Comparison of ENCODE assay signal across 8 mouse cellular contexts in genomic region chr2:174851525-174852330, GRCm38 (mm10).
A peak's percentile ranks its signal among the peaks of the same experiment; 100 is the strongest.
DNase-seq lines count a peak whose midpoint lies in the region; ATAC-seq and TF ChIP-seq lines count a peak whose summit lies in the region.

No protein-coding gene starts in this region.

- no peak for TF ChIP-seq EP300 in liver, embryonic 14.5 days (IDR thresholded peaks at IDR 0.05; ENCODE audit: low read depth)

- peak overlapping the region; percentile 65 for H3K27ac ChIP-seq in embryonic facial prominence, embryonic 15.5 days (replicated peaks)
- H3K27ac ChIP-seq in heart, embryonic 16.5 days (ENCODE audit: low read length) = no peak overlapping the region
- H3K27ac ChIP-seq in liver, embryonic 14.5 days = no peak overlapping the region
- H3K27ac ChIP-seq in neural tube, embryonic 15.5 days (replicated peaks) = peak overlapping the region; percentile 68

- H3K36me3 ChIP-seq in embryonic facial prominence, embryonic 15.5 days = no peaks in the 10 kb centered on the region
- H3K36me3 ChIP-seq in heart, embryonic 16.5 days (ENCODE audit: control insufficient read depth, insufficient read depth) = no peaks in the 10 kb centered on the region
- H3K36me3 ChIP-seq in liver, embryonic 14.5 days (replicated peaks; ENCODE audit: control insufficient read depth, insufficient read depth, low read depth) = no peaks in the 10 kb centered on the region
- no peaks in the 10 kb centered on the region for H3K36me3 ChIP-seq in neural tube, embryonic 15.5 days

- H3K4me2 ChIP-seq in embryonic facial prominence, embryonic 15.5 days (replicated peaks) = no peak overlapping the region
- H3K4me2 ChIP-seq in heart, embryonic 16.5 days (ENCODE audit: low read depth, low read length) = no peak overlapping the region
- no peak overlapping the region for H3K4me2 ChIP-seq in liver, embryonic 14.5 days (ENCODE audit: low read depth)
- 0 out of 2 replicates have a peak overlapping the region, but pooled peaks have one; percentile 9 for H3K4me2 ChIP-seq in neural tube, embryonic 15.5 days

- TF ChIP-seq CTCF in liver, embryonic 14.5 days (IDR thresholded peaks at IDR 0.05; ENCODE audit: low read depth) = peak; percentile 84

- H3K9me3 ChIP-seq in embryonic facial prominence, embryonic 15.5 days (replicated peaks) = no peaks in the 10 kb centered on the region
- no peaks in the 10 kb centered on the region for H3K9me3 ChIP-seq in heart, embryonic 16.5 days (replicated peaks; ENCODE audit: control insufficient read depth, low read length)
- no peaks in the 10 kb centered on the region for H3K9me3 ChIP-seq in liver, embryonic 14.5 days (ENCODE audit: control insufficient read depth, low read length)
- H3K9me3 ChIP-seq in neural tube, embryonic 15.5 days (replicated peaks) = no peaks in the 10 kb centered on the region

- peak; percentile 5 for DNase-seq in cerebellum, adult 11 months
- DNase-seq in cerebellum, adult 9-10 months = no peak
- peak; percentile 79 for DNase-seq in kidney, postnatal 14 days
- DNase-seq in liver, embryonic 14.5 days (ENCODE audit: low read depth in 3 of 3, low spot score in 3 of 3) = no peak
- peak; percentile 62 for DNase-seq in testis, postnatal 14 days (ENCODE audit: low spot score)

- H3K4me1 ChIP-seq in embryonic facial prominence, embryonic 15.5 days = peaks cover 26% of the 10 kb centered on the region
- no peaks in the 10 kb centered on the region for H3K4me1 ChIP-seq in heart, embryonic 16.5 days (ENCODE audit: control insufficient read depth, insufficient read depth, low read length)
- H3K4me1 ChIP-seq in liver, embryonic 14.5 days (replicated peaks; ENCODE audit: control insufficient read depth in 2 of 2, insufficient read depth in 2 of 2, low read length in 1 of 2) = no peaks in the 10 kb centered on the region
- peaks cover 32% of the 10 kb centered on the region for H3K4me1 ChIP-seq in neural tube, embryonic 15.5 days

- WGBS in embryonic facial prominence, embryonic 15.5 days = 13% methylated on average over 22 of the region's 22 CpGs
- WGBS in heart, embryonic 16.5 days = 19% methylated on average over 22 of the region's 22 CpGs
- 19% methylated on average over 22 of the region's 22 CpGs for WGBS in liver, embryonic 14.5 days (ENCODE audit: insufficient replicate concordance)
- 13% methylated on average over 22 of the region's 22 CpGs for WGBS in neural tube, embryonic 15.5 days

- no peaks in the 10 kb centered on the region for H3K27me3 ChIP-seq in embryonic facial prominence, embryonic 15.5 days
- H3K27me3 ChIP-seq in heart, embryonic 16.5 days (ENCODE audit: control insufficient read depth, insufficient read depth, low read length) = no peaks in the 10 kb centered on the region
- H3K27me3 ChIP-seq in liver, embryonic 14.5 days (ENCODE audit: control insufficient read depth, insufficient read depth, low read length) = no peaks in the 10 kb centered on the region
- 0 out of 2 replicates have a peak, but pooled peaks cover 2% of the 10 kb centered on the region for H3K27me3 ChIP-seq in neural tube, embryonic 15.5 days (replicated peaks)

- no peak overlapping the region for H3K4me3 ChIP-seq in embryonic facial prominence, embryonic 15.5 days (replicated peaks)
- no peak overlapping the region for H3K4me3 ChIP-seq in heart, embryonic 16.5 days (ENCODE audit: low read length)
- H3K4me3 ChIP-seq in liver, embryonic 14.5 days (ENCODE audit: insufficient read depth in 1 of 2, low read depth in 2 of 2, low read length in 2 of 2) = no peak overlapping the region
- no peak overlapping the region for H3K4me3 ChIP-seq in neural tube, embryonic 15.5 days (replicated peaks)

- H3K9ac ChIP-seq in embryonic facial prominence, embryonic 15.5 days = no peak overlapping the region
- no peak overlapping the region for H3K9ac ChIP-seq in heart, embryonic 16.5 days (ENCODE audit: low read length)
- no peak overlapping the region for H3K9ac ChIP-seq in liver, embryonic 14.5 days (replicated peaks)
- no peak overlapping the region; the same call in 1 of the 2 replicates for H3K9ac ChIP-seq in neural tube, embryonic 15.5 days (replicated peaks)

- ATAC-seq in embryonic facial prominence, embryonic 15.5 days (ENCODE audit: insufficient number of reproducible peaks, low FRiP score, low TSS enrichment, low read depth) = peak; percentile 62; the same call in 1 of the 2 replicates
- peak; percentile 34 for ATAC-seq in heart, embryonic 16.5 days (replicated peaks; ENCODE audit: extremely low read depth, insufficient read depth, low FRiP score)
- ATAC-seq in liver, embryonic 14.5 days (ENCODE audit: insufficient read depth) = peak; percentile 42; the same call in 1 of the 2 replicates
- peak; percentile 80 for ATAC-seq in neural tube, embryonic 15.5 days (ENCODE audit: low FRiP score)

Comparison
In these comparisons a context has a peak if more than half of its experiments do, and no peak if none do; other contexts are left out.
1. DNase-seq: peak in cerebellum, adult 11 months (single experiment), kidney, postnatal 14 days (single experiment) and testis, postnatal 14 days (single experiment); none in cerebellum, adult 9-10 months (single experiment) and liver, embryonic 14.5 days (0 of 3).
2. H3K27ac ChIP-seq: peak in embryonic facial prominence, embryonic 15.5 days (single experiment) and neural tube, embryonic 15.5 days (single experiment); none in heart, embryonic 16.5 days (single experiment) and liver, embryonic 14.5 days (single experiment).
3. Peak in every context shown above with its lines, with median percentiles within 50 percentile points of each other: ATAC-seq.